Mouse (Mus musculus) retina, postnatal 7 days (tissue): ENCODE measurements at regions not wholly inside any gene's neighbourhood (a gene's known extent, or its start where the extent isn't known, plus 50 kb on each side); places are given as distances from the start of the nearest gene placed in this dataset.

Experiments
- DNase-seq: peaks from one replicate; pipeline ENCODE4 v3.0.0-alpha.2; 2012; ENCODE audit warnings: low read depth, low spot score

- no peak for DNase-seq
Measured at GRCm38 (mm10) chr7:113621316-113621715, 107.7 kb downstream of the Far1 start.

GRCm38 (mm10) chr7:113621898-113622510 lies 108.4 kb downstream of the Far1 start:
- DNase-seq = no peak

- DNase-seq = no peak
Measured at GRCm38 (mm10) chr7:113623296-113623695, 109.7 kb downstream of the Far1 start.

GRCm38 (mm10) chr7:113623962-113624361 lies 110.3 kb downstream of the Far1 start:
- no peak for DNase-seq

- no peak for DNase-seq
Measured at GRCm38 (mm10) chr7:113626734-113627133, 113.1 kb downstream of the Far1 start.

- DNase-seq = no peak
Measured at GRCm38 (mm10) chr7:113637011-113637600, 123.5 kb downstream of the Far1 start.

GRCm38 (mm10) chr7:113638098-113638497 lies 124.5 kb downstream of the Far1 start:
- no peak for DNase-seq

GRCm38 (mm10) chr7:113642540-113642939 lies 123.3 kb upstream of the Spon1 start:
- DNase-seq = no peak

GRCm38 (mm10) chr7:113650631-113651030 lies 115.2 kb upstream of the Spon1 start:
- DNase-seq = no peak

GRCm38 (mm10) chr7:113651696-113652095 lies 114.1 kb upstream of the Spon1 start:
- DNase-seq = no peak

GRCm38 (mm10) chr7:113653130-113653529 lies 112.7 kb upstream of the Spon1 start:
- DNase-seq = peak; percentile 8

GRCm38 (mm10) chr7:113655336-113655735 lies 110.5 kb upstream of the Spon1 start:
- DNase-seq = no peak

- DNase-seq = no peak
Measured at GRCm38 (mm10) chr7:113672779-113673595, 92.8 kb upstream of the Spon1 start.

- no peak for DNase-seq
Measured at GRCm38 (mm10) chr7:113673596-113673956, 92.2 kb upstream of the Spon1 start.

GRCm38 (mm10) chr7:113682271-113682670 lies 83.5 kb upstream of the Spon1 start:
- no peak for DNase-seq

- no peak for DNase-seq
Measured at GRCm38 (mm10) chr7:113685349-113685748, 80.4 kb upstream of the Spon1 start.

GRCm38 (mm10) chr7:113686527-113686926 lies 79.3 kb upstream of the Spon1 start:
- DNase-seq = no peak

GRCm38 (mm10) chr7:113687566-113687965 lies 78.2 kb upstream of the Spon1 start:
- no peak for DNase-seq

GRCm38 (mm10) chr7:113688231-113688669 lies 77.5 kb upstream of the Spon1 start:
- no peak for DNase-seq

GRCm38 (mm10) chr7:113688717-113689116 lies 77.1 kb upstream of the Spon1 start:
- DNase-seq = no peak

GRCm38 (mm10) chr7:113689131-113689530 lies 76.7 kb upstream of the Spon1 start:
- no peak for DNase-seq

- no peak for DNase-seq
Measured at GRCm38 (mm10) chr7:113691756-113692155, 74.0 kb upstream of the Spon1 start.

- no peak for DNase-seq
Measured at GRCm38 (mm10) chr7:113693526-113693925, 72.3 kb upstream of the Spon1 start.
